ENCODE assay signal across 20 mouse cellular contexts in the genomic region with DNA sequence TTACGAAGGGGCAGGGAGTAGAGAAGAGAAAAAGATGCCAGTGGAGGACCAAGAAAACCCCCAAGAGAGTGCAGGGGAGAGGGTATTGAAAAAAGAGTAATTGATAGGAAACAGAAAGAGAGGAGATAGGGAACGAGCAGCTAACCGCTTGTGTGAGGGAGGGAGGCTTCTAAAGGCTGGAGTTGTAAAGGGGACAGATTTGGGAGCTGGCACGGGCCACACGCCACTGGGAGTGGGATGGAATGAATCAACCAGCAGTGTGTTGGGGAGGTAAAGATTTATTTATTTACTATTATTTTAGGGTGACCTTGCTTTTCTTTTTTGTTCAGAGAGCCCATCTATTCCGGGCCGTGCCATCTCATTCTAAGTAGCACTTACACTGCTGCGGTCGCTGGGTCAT. TPM values are rescaled to one million over a fixed set of nuclear protein-coding genes. Genes with fewer than 3 reads are reported as not detected.
DNase-seq lines count a peak whose midpoint lies in the region; ATAC-seq lines count a peak whose summit lies in the region.
"Had no signal": no experiment of that assay in that cellular context is flagged by ENCODE, and none has a peak within 500 bp of the region (broad histone marks: within the 10 kb centered on the region; RNA-seq: fewer than 3 reads in every experiment).

No protein-coding gene starts in this region.

- H3K36me3 ChIP-seq in forebrain, embryonic 11.5 days (ENCODE audit: control insufficient read depth, insufficient read depth, low read length) = no peaks in the 10 kb centered on the region
- no peaks in the 10 kb centered on the region for H3K36me3 ChIP-seq in forebrain, embryonic 13.5 days (ENCODE audit: poor library complexity, severe bottlenecking)
- H3K36me3 ChIP-seq in hindbrain, embryonic 14.5 days (replicated peaks; ENCODE audit: control insufficient read depth, insufficient read depth) = no peaks in the 10 kb centered on the region
- H3K36me3 ChIP-seq in midbrain, embryonic 14.5 days (ENCODE audit: control insufficient read depth, insufficient read depth, low read length) = no peaks in the 10 kb centered on the region
- H3K36me3 ChIP-seq: heart, embryonic 10.5 days; limb, embryonic 13.5 days; stomach, embryonic 15.5 days had no signal

- no peak overlapping the region for H3K27ac ChIP-seq in forebrain, embryonic 11.5 days (ENCODE audit: low read depth, low read length)
- peak overlapping the region; percentile 91 for H3K27ac ChIP-seq in forebrain, embryonic 13.5 days
- H3K27ac ChIP-seq in hindbrain, embryonic 14.5 days = peak overlapping the region; percentile 97
- H3K27ac ChIP-seq in midbrain, embryonic 14.5 days (replicated peaks; ENCODE audit: low read depth, low read length) = peak overlapping the region; percentile 98
- H3K27ac ChIP-seq: heart, embryonic 10.5 days; limb, embryonic 13.5 days; stomach, embryonic 15.5 days had no signal

- peaks cover 67% of the 10 kb centered on the region for H3K27me3 ChIP-seq in forebrain, embryonic 11.5 days (ENCODE audit: control insufficient read depth, insufficient read depth, low read length)
- H3K27me3 ChIP-seq in forebrain, embryonic 13.5 days = peaks cover 79% of the 10 kb centered on the region
- peaks cover 32% of the 10 kb centered on the region for H3K27me3 ChIP-seq in hindbrain, embryonic 14.5 days (ENCODE audit: control insufficient read depth, insufficient read depth, low read length)
- no peaks in the 10 kb centered on the region for H3K27me3 ChIP-seq in midbrain, embryonic 14.5 days (ENCODE audit: control insufficient read depth, insufficient read depth, low read length)

- no peaks in the 10 kb centered on the region for H3K9me3 ChIP-seq in forebrain, embryonic 11.5 days (ENCODE audit: control insufficient read depth, low read length)
- no peaks in the 10 kb centered on the region for H3K9me3 ChIP-seq in forebrain, embryonic 13.5 days (replicated peaks)
- no peaks in the 10 kb centered on the region for H3K9me3 ChIP-seq in hindbrain, embryonic 14.5 days (ENCODE audit: control insufficient read depth, low read length)
- H3K9me3 ChIP-seq in midbrain, embryonic 14.5 days (ENCODE audit: control insufficient read depth, low read length) = no peaks in the 10 kb centered on the region
- H3K9me3 ChIP-seq: heart, embryonic 10.5 days; limb, embryonic 13.5 days; stomach, embryonic 15.5 days had no signal

- no peak overlapping the region for H3K4me3 ChIP-seq in forebrain, embryonic 11.5 days (ENCODE audit: low read depth, low read length)
- no peak overlapping the region for H3K4me3 ChIP-seq in forebrain, embryonic 13.5 days
- no peak overlapping the region for H3K4me3 ChIP-seq in hindbrain, embryonic 14.5 days (replicated peaks; ENCODE audit: low read length)
- no peak overlapping the region for H3K4me3 ChIP-seq in midbrain, embryonic 14.5 days (replicated peaks; ENCODE audit: low read depth, low read length)
- H3K4me3 ChIP-seq: heart, embryonic 10.5 days; limb, embryonic 13.5 days; stomach, embryonic 15.5 days had no signal

- peaks cover 32% of the 10 kb centered on the region for H3K4me1 ChIP-seq in forebrain, embryonic 11.5 days (replicated peaks; ENCODE audit: control insufficient read depth, insufficient read depth, low read length)
- peaks cover 56% of the 10 kb centered on the region for H3K4me1 ChIP-seq in forebrain, embryonic 13.5 days
- peaks cover 54% of the 10 kb centered on the region for H3K4me1 ChIP-seq in hindbrain, embryonic 14.5 days (replicated peaks; ENCODE audit: control insufficient read depth, insufficient read depth, low read length)
- H3K4me1 ChIP-seq in midbrain, embryonic 14.5 days (ENCODE audit: control insufficient read depth, insufficient read depth, low read length) = peaks cover 53% of the 10 kb centered on the region

- no peak overlapping the region for H3K4me2 ChIP-seq in forebrain, embryonic 11.5 days (ENCODE audit: low read depth, low read length, severe bottlenecking)
- H3K4me2 ChIP-seq in forebrain, embryonic 13.5 days = no peak overlapping the region
- H3K4me2 ChIP-seq in hindbrain, embryonic 14.5 days (replicated peaks) = peak overlapping the region; percentile 11; the same call in 1 of the 2 replicates
- peak overlapping the region; percentile 27 for H3K4me2 ChIP-seq in midbrain, embryonic 14.5 days (ENCODE audit: low read length)
- H3K4me2 ChIP-seq: limb, embryonic 13.5 days; stomach, embryonic 15.5 days had no signal

- WGBS in forebrain, embryonic 11.5 days = 7% methylated on average over 9 of the region's 9 CpGs
- WGBS in forebrain, embryonic 13.5 days = 10% methylated on average over 9 of the region's 9 CpGs
- WGBS in hindbrain, embryonic 14.5 days = 14% methylated on average over 9 of the region's 9 CpGs
- WGBS in midbrain, embryonic 14.5 days = 23% methylated on average over 9 of the region's 9 CpGs

- no peak for ATAC-seq in forebrain, embryonic 11.5 days (replicated peaks; ENCODE audit: low FRiP score)
- ATAC-seq in forebrain, embryonic 13.5 days = no peak
- ATAC-seq in hindbrain, embryonic 14.5 days (ENCODE audit: low FRiP score) = no peak
- ATAC-seq in midbrain, embryonic 14.5 days (ENCODE audit: low FRiP score, low TSS enrichment) = no peak
- ATAC-seq in activated CD4-positive, CD25-positive, alpha-beta regulatory T cell, adult 4 months = no peak
- ATAC-seq: intestine, postnatal 0 days had no signal

- H3K9ac ChIP-seq in forebrain, embryonic 11.5 days (ENCODE audit: low read length) = peak overlapping the region; percentile 49; the same call in 1 of the 2 replicates
- peak overlapping the region; percentile 60; the same call in 1 of the 2 replicates for H3K9ac ChIP-seq in forebrain, embryonic 13.5 days
- H3K9ac ChIP-seq in hindbrain, embryonic 14.5 days = peak overlapping the region; percentile 53
- H3K9ac ChIP-seq in midbrain, embryonic 14.5 days (replicated peaks; ENCODE audit: low read length) = peak overlapping the region; percentile 30; the same call in 1 of the 2 replicates
- H3K9ac ChIP-seq: limb, embryonic 13.5 days; stomach, embryonic 15.5 days had no signal

- DNase-seq in forebrain, embryonic 11.5 days (ENCODE audit: low spot score) = no peak
- DNase-seq in hindbrain, embryonic 14.5 days (ENCODE audit: low spot score) = no peak
- DNase-seq in midbrain, embryonic 14.5 days = no peak
- no peak for DNase-seq in frontal cortex, adult 2 months (ENCODE audit: extremely low spot score in 1 of 2, low spot score in 1 of 2)
- no peak for DNase-seq in yolk sac, embryonic 10.5 days (ENCODE audit: low spot score)
- DNase-seq in frontal cortex, postnatal 14 days (ENCODE audit: low spot score in 2 of 2) = no peak
- DNase-seq: adrenal gland, postnatal 10 days; cerebellum, postnatal 36 days; heart, postnatal 14 days; kidney, postnatal 36 days; lung, postnatal 14 days; retina, postnatal 1 day; spleen, adult 18-20 months; thymus, postnatal 25 days had no signal

RNA-seq across cellular contexts. Expression of gene Calcoco1, which starts 22.9 kb away (rescaled TPM):
- polyA plus RNA-seq in forebrain, embryonic 11.5 days (2014; fragmentation: Nextera tagmentation; extraction: Ambion mirVana) = 30.4 and 31.1 TPM in 2 replicates
- polyA plus RNA-seq in forebrain, embryonic 13.5 days (2015; fragmentation: Nextera tagmentation; extraction: Ambion mirVana) = 45.0 and 48.7 TPM in 2 replicates
- 32.2 and 33.1 TPM in 2 replicates for polyA plus RNA-seq in hindbrain, embryonic 14.5 days (2014; fragmentation: Nextera tagmentation; extraction: Ambion mirVana)
- 30.6 and 36.5 TPM in 2 replicates for polyA plus RNA-seq in midbrain, embryonic 14.5 days (2014; fragmentation: Nextera tagmentation; extraction: Ambion mirVana)
- polyA plus RNA-seq in frontal cortex, adult 2 months (2012; rRNA removed) = 64.9 and 69.7 TPM in 2 replicates
- 10 to 100 TPM; 26.1 to 39.2 TPM for polyA plus RNA-seq in activated CD4-positive, CD25-positive, alpha-beta regulatory T cell, adult 4 months (2017; shearing (Covaris generic))

Comparison
In these comparisons a context has a peak if more than half of its experiments do, and no peak if none do; other contexts are left out.
1. H3K4me2 ChIP-seq: peak in hindbrain, embryonic 14.5 days (single experiment) and midbrain, embryonic 14.5 days (single experiment); none in forebrain, embryonic 11.5 days (single experiment) and forebrain, embryonic 13.5 days (single experiment).
2. Peak in every context shown above with its lines, with median percentiles within 50 percentile points of each other: H3K9ac ChIP-seq.